Mouse (Mus musculus) forebrain, postnatal 0 days (tissue): ENCODE measurements around the gene Il4i1. TPM values are rescaled to one million over a fixed set of nuclear protein-coding genes. Genes with fewer than 3 reads are reported as not detected.

Source experiments
- ATAC-seq: fragments of 200-750 bp; cut with Nextera tagmentation; 2 replicates; pipeline ENCODE4 v1.8.0; 2017; ENCODE audit warnings: mild to moderate bottlenecking, moderate library complexity
- DNase-seq: peaks from one replicate; pipeline ENCODE4 v3.0.0-alpha.2; 2015
- H3K27ac ChIP-seq: fragments of 300-500 bp; sonication (generic); 2 replicates; pipeline ENCODE4 v1.5.1; 2014; ENCODE audit warnings: low read depth, mild to moderate bottlenecking, antibody characterized with exemption, low read length, moderate library complexity, mixed read lengths
- H3K27me3 ChIP-seq: fragments of 300-500 bp; sonication (generic); 2 replicates; pipeline ENCODE4 v1.6.1; 2014; ENCODE audit warnings: mild to moderate bottlenecking, low read length, mixed read lengths; ENCODE audit not compliant: insufficient read depth
- H3K36me3 ChIP-seq: fragments of 300-500 bp; sonication (generic); 2 replicates; pipeline ENCODE4 v1.6.1; 2014; ENCODE audit warnings: mild to moderate bottlenecking, moderate library complexity; ENCODE audit not compliant: insufficient read depth
- H3K4me1 ChIP-seq: fragments of 300-500 bp; sonication (generic); 2 replicates; pipeline ENCODE4 v1.6.1; 2014; ENCODE audit warnings: antibody characterized with exemption; ENCODE audit not compliant: insufficient read depth
- H3K4me2 ChIP-seq: fragments of 300-500 bp; sonication (generic); 2 replicates; pipeline ENCODE4 v1.6.1; 2014; ENCODE audit warnings: low read depth, mild to moderate bottlenecking, moderate library complexity
- H3K4me3 ChIP-seq: fragments of 300-500 bp; sonication (generic); 2 replicates; pipeline ENCODE4 v1.5.1; 2014; ENCODE audit warnings: low read depth, low read length, mixed read lengths
- H3K9ac ChIP-seq: fragments of 300-500 bp; sonication (generic); 2 replicates; pipeline ENCODE4 v1.6.1; 2014; ENCODE audit warnings: mild to moderate bottlenecking
- H3K9me3 ChIP-seq: fragments of 300-500 bp; sonication (generic); 2 replicates; pipeline ENCODE4 v1.6.1; 2016; ENCODE audit warnings: low read length
- CTCF ChIP-seq: sonication (generic); IDR thresholded peaks from 2 replicates; pipeline ENCODE4 v1.5.1; 2016; ENCODE audit warnings: antibody characterized with exemption, control low read depth, low read depth
- WGBS: fragments of 180-500 bp; shearing (Covaris S2); extraction: QIAGEN DNeasy Blood & Tissue Kit; methylation state at CpG from one replicate; pipeline ENCODE4 v1.1.7; 2014; 5-methylcytosine and 5-hydroxymethylcytosine counted together
- polyA plus RNA-seq: library from polyadenylated mRNA; unstranded; fragments of >200 nt; fragmentation: Nextera tagmentation; extraction: Ambion mirVana; gene quantifications from 2 replicates; pipeline ENCODE4 v1.2.1, GENCODE M21; 2015
- total RNA-seq: library from RNA; depleted of rRNA; stranded (reverse); fragments of >200 nt; gene quantifications from 2 replicates; pipeline ENCODE4 v1.2.3, GENCODE M21; 2014

The Il4i1 gene
- total and polyA plus RNA-seq, 2 experiments from 2014 or later: 0.21 to 1.3 TPM

GRCm38 (mm10) chr7:44838073-44838472, 21.9 kb downstream of the Il4i1 start:
- ATAC-seq (no peak), DNase-seq (no peak)
- Histone ChIP-seq H3K4me2 (no peak overlapping the region), H3K9me3 (no peaks in the 10 kb centered on the region), H3K36me3 (peaks cover 24% of the 10 kb centered on the region), H3K9ac (no peak overlapping the region), H3K27ac (no peak overlapping the region), H3K27me3 (0 out of 2 replicates have a peak, but pooled peaks cover 8% of the 10 kb centered on the region), H3K4me1 (peaks cover 8% of the 10 kb centered on the region; the same call in 1 of the 2 replicates), H3K4me3 (no peak overlapping the region)
- WGBS: 80% methylated on average over 6 of the region's 6 CpGs
- no peak for TF ChIP-seq CTCF

GRCm38 (mm10) chr7:44839171-44839490, 22.9 kb downstream of the Il4i1 start:
- Histone ChIP-seq H3K4me2 (peak overlapping the region; percentile 47), H3K4me3 (peak overlapping the region; percentile 28; the same call in 1 of the 2 replicates), H3K9me3 (no peaks in the 10 kb centered on the region), H3K27ac (no peak overlapping the region), H3K9ac (peak overlapping the region; percentile 46; the same call in 1 of the 2 replicates), H3K4me1 (peaks cover 8% of the 10 kb centered on the region; the same call in 1 of the 2 replicates), H3K27me3 (0 out of 2 replicates have a peak, but pooled peaks cover 8% of the 10 kb centered on the region), H3K36me3 (peaks cover 34% of the 10 kb centered on the region)
- no peak for TF ChIP-seq CTCF
- ATAC-seq (peak; percentile 20), DNase-seq (no peak)
- WGBS: 28% methylated on average over 11 of the region's 11 CpGs

GRCm38 (mm10) chr7:44839491-44840191, 23.5 kb downstream of the Il4i1 start:
- Histone ChIP-seq H3K27ac (no peak overlapping the region), H3K27me3 (0 out of 2 replicates have a peak, but pooled peaks cover 8% of the 10 kb centered on the region), H3K4me1 (peaks cover 8% of the 10 kb centered on the region; the same call in 1 of the 2 replicates), H3K9me3 (no peaks in the 10 kb centered on the region), H3K9ac (peak overlapping the region; percentile 46), H3K4me2 (peak overlapping the region; percentile 47), H3K4me3 (peak overlapping the region; percentile 28), H3K36me3 (peaks cover 39% of the 10 kb centered on the region)
- 2% methylated on average over 58 of the region's 58 CpGs for WGBS
- TF ChIP-seq CTCF: no peak
- DNase-seq (peak; percentile 73), ATAC-seq (peak; percentile 68)

- Histone ChIP-seq H3K27ac (no peak overlapping the region), H3K4me3 (no peak overlapping the region), H3K4me2 (peak overlapping the region; percentile 47; the same call in 1 of the 2 replicates), H3K9ac (no peak overlapping the region), H3K4me1 (peaks cover 8% of the 10 kb centered on the region; the same call in 1 of the 2 replicates), H3K27me3 (0 out of 2 replicates have a peak, but pooled peaks cover 8% of the 10 kb centered on the region), H3K9me3 (no peaks in the 10 kb centered on the region), H3K36me3 (peaks cover 47% of the 10 kb centered on the region)
- no peak for ATAC-seq
- TF ChIP-seq CTCF: no peak
- 54% methylated on average over 14 of the region's 14 CpGs for WGBS
- no peak for DNase-seq
These were observed 24.2 kb downstream of the Il4i1 start for GRCm38 (mm10) chr7:44840426-44840825.

GRCm38 (mm10) chr7:44841825-44842463, 25.8 kb downstream of the Il4i1 start:
- H3K9ac ChIP-seq: no peak overlapping the region
- H3K9me3 ChIP-seq: no peaks in the 10 kb centered on the region
- DNase-seq (no peak), ATAC-seq (no peak)
- H3K4me3 ChIP-seq: no peak overlapping the region
- peaks cover 62% of the 10 kb centered on the region for H3K36me3 ChIP-seq
- 94% methylated on average over 8 of the region's 8 CpGs for WGBS
- H3K4me1 ChIP-seq: peaks cover 8% of the 10 kb centered on the region; the same call in 1 of the 2 replicates
- H3K27me3 ChIP-seq: 0 out of 2 replicates have a peak, but pooled peaks cover 8% of the 10 kb centered on the region
- TF ChIP-seq CTCF: no peak
- no peak overlapping the region for H3K4me2 ChIP-seq
- H3K27ac ChIP-seq: no peak overlapping the region

GRCm38 (mm10) chr7:44845006-44845405, 28.8 kb downstream of the Il4i1 start:
- WGBS: 93% methylated on average over 10 of the region's 10 CpGs
- H3K4me1 ChIP-seq: peaks cover 6% of the 10 kb centered on the region; the same call in 1 of the 2 replicates
- 0 out of 2 replicates have a peak, but pooled peaks cover 7% of the 10 kb centered on the region for H3K27me3 ChIP-seq
- no peak for TF ChIP-seq CTCF
- no peaks in the 10 kb centered on the region for H3K9me3 ChIP-seq
- no peak overlapping the region for H3K9ac ChIP-seq
- H3K4me3 ChIP-seq: no peak overlapping the region
- no peak for DNase-seq
- no peak overlapping the region for H3K4me2 ChIP-seq
- no peak for ATAC-seq
- no peak overlapping the region for H3K27ac ChIP-seq
- H3K36me3 ChIP-seq: peaks cover 62% of the 10 kb centered on the region

- 90% methylated on average over 7 of the region's 7 CpGs for whole genome bisulfite sequencing
- H3K27me3 ChIP-seq: no peaks in the 10 kb centered on the region
- H3K4me3 ChIP-seq: no peak overlapping the region
- peaks cover 10% of the 10 kb centered on the region; the same call in 1 of the 2 replicates for H3K4me1 ChIP-seq
- TF ChIP-seq CTCF: no peak
- ATAC-seq (no peak), DNase-seq (no peak)
- H3K9ac ChIP-seq: no peak overlapping the region
- H3K36me3 ChIP-seq: peaks cover 51% of the 10 kb centered on the region
- no peak overlapping the region for H3K27ac ChIP-seq
- no peak overlapping the region for H3K4me2 ChIP-seq
- no peaks in the 10 kb centered on the region for H3K9me3 ChIP-seq
These were observed 30.6 kb downstream of the Il4i1 start for GRCm38 (mm10) chr7:44846804-44847203.
